Mouse (Mus musculus): ENCODE measurements at regions not wholly inside any gene's neighbourhood (a gene's known extent, or its start where the extent isn't known, plus 50 kb on each side); places are given as distances from the start of the nearest gene placed in this dataset.

GRCm38 (mm10) chr9:120676301-120676700 lies 105.1 kb downstream of the Rpl14 start:
- DNase-seq (ENCODE audit: extremely low read depth, low read depth, low spot score) = no peak

GRCm38 (mm10) chr9:120676771-120677170 lies 105.5 kb downstream of the Rpl14 start:
- DNase-seq (ENCODE audit: extremely low read depth, low read depth, low spot score) = no peak

- DNase-seq (ENCODE audit: extremely low read depth, low read depth, low spot score) = no peak
Observed at GRCm38 (mm10) chr9:120677216-120677615, 106.0 kb downstream of the Rpl14 start.

GRCm38 (mm10) chr9:120679822-120680426 lies 108.7 kb downstream of the Rpl14 start:
- no peak for DNase-seq (ENCODE audit: extremely low read depth, low read depth, low spot score)

GRCm38 (mm10) chr9:120681404-120681803 lies 110.2 kb downstream of the Rpl14 start:
- no peak for DNase-seq (ENCODE audit: extremely low read depth, low read depth, low spot score)

- no peak for DNase-seq (ENCODE audit: extremely low read depth, low read depth, low spot score)
Observed at GRCm38 (mm10) chr9:120685961-120686360, 114.7 kb downstream of the Rpl14 start.

GRCm38 (mm10) chr9:120689025-120689424 lies 117.8 kb downstream of the Rpl14 start:
- DNase-seq (ENCODE audit: extremely low read depth, low read depth, low spot score) = no peak

- no peak for DNase-seq (ENCODE audit: extremely low read depth, low read depth, low spot score)
Observed at GRCm38 (mm10) chr9:120690510-120690909, 119.3 kb downstream of the Rpl14 start.

- DNase-seq (ENCODE audit: extremely low read depth, low read depth, low spot score) = no peak
Observed at GRCm38 (mm10) chr9:120690961-120691941, 120.0 kb downstream of the Rpl14 start.

GRCm38 (mm10) chr9:120691971-120692401 lies 120.7 kb downstream of the Rpl14 start:
- no peak for DNase-seq (ENCODE audit: extremely low read depth, low read depth, low spot score)

GRCm38 (mm10) chr9:120694457-120694856 lies 123.2 kb downstream of the Rpl14 start:
- no peak for DNase-seq (ENCODE audit: extremely low read depth, low read depth, low spot score)

- DNase-seq (ENCODE audit: extremely low read depth, low read depth, low spot score) = no peak
Observed at GRCm38 (mm10) chr9:120695966-120696365, 124.7 kb downstream of the Rpl14 start.

- DNase-seq (ENCODE audit: extremely low read depth, low read depth, low spot score) = no peak
Observed at GRCm38 (mm10) chr9:120697749-120698148, 126.5 kb downstream of the Rpl14 start.

- DNase-seq (ENCODE audit: extremely low read depth, low read depth, low spot score) = no peak
Observed at GRCm38 (mm10) chr9:120699781-120700180, 128.5 kb downstream of the Rpl14 start.

GRCm38 (mm10) chr9:120702836-120703235 lies 131.6 kb downstream of the Rpl14 start:
- no peak for DNase-seq (ENCODE audit: extremely low read depth, low read depth, low spot score)

GRCm38 (mm10) chr9:120703291-120703930 lies 132.2 kb downstream of the Rpl14 start:
- DNase-seq (ENCODE audit: extremely low read depth, low read depth, low spot score) = no peak

GRCm38 (mm10) chr9:120706562-120707198 lies 135.4 kb downstream of the Rpl14 start:
- no peak for DNase-seq (ENCODE audit: extremely low read depth, low read depth, low spot score)

GRCm38 (mm10) chr9:120708507-120708906 lies 137.3 kb downstream of the Rpl14 start:
- DNase-seq (ENCODE audit: extremely low read depth, low read depth, low spot score) = no peak

GRCm38 (mm10) chr9:120709146-120709655 lies 138.0 kb downstream of the Rpl14 start:
- no peak for DNase-seq (ENCODE audit: extremely low read depth, low read depth, low spot score)

GRCm38 (mm10) chr9:120712987-120713386 lies 141.7 kb downstream of the Rpl14 start:
- no peak for DNase-seq (ENCODE audit: extremely low read depth, low read depth, low spot score)

- no peak for DNase-seq (ENCODE audit: extremely low read depth, low read depth, low spot score)
Observed at GRCm38 (mm10) chr9:120715665-120716121, 144.4 kb downstream of the Rpl14 start.
